Mouse (Mus musculus) heart, postnatal 25 days (tissue): ENCODE results near the gene Sv2c. TPM values are rescaled to one million over a fixed set of nuclear protein-coding genes. Genes with fewer than 3 reads are reported as not detected.

Experiments used
- total RNA-seq, 2 experiments: library from RNA; stranded (reverse); gene quantifications; 2 replicates each; pipeline ENCODE4 v1.2.3; 2021

Sv2c gene
- total RNA-seq, 2 experiments from 2014 or later = 0.16 to 0.17 TPM

Other genes with a start within 250 kb of the Sv2c start
- 1 to 10 TPM; 3.0 TPM for gene Iqgap2, start 240.7 kb downstream of the Sv2c start, total RNA-seq
- 10 to 100 TPM; 12.6 to 13.4 TPM for gene Gm20075, start 51.2 kb downstream of the Sv2c start, total RNA-seq
- gene Gm17190, start 50.5 kb downstream of the Sv2c start, total RNA-seq = not detected